Mouse (Mus musculus) stomach, postnatal 0 days (tissue): ENCODE measurements around the gene Edaradd.

Experiments
- CTCF ChIP-seq: IDR thresholded peaks from 2 replicates; pipeline ENCODE4 v1.5.1; 2016; ENCODE audit warnings: antibody characterized with exemption, low read depth, mild to moderate bottlenecking, moderate library complexity
- EP300 ChIP-seq: optimal IDR thresholded peaks from 2 replicates; pipeline ENCODE3; 2016; ENCODE audit warnings: antibody characterized with exemption

DNA sequence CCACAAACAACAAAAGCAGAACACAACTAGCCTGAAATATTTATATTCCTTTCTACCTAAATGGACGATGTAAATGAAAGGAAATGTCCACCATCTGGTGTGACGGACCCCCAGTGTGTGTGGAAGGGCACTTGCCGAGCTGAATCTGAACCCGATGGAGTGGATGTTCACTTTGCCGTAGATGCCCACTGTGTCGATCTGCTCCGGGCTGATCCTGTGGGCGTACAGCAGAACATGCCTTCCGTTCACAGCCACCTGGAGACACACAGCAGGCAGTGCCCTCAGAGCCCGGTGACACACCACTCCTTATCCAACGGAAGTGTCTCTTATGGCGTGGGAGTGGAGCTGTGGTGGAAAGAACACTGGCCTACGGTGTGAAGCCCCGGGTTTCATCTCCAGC, 67.1 kb downstream of the Edaradd start:
- TF ChIP-seq CTCF (no peak), EP300 (no peak)
